Mouse (Mus musculus) spleen, postnatal 10 days (tissue): ENCODE results near the gene Otop2.

Experiments
- DNase-seq, 2 experiments: peaks; one replicate each; pipeline ENCODE4 v3.0.0; 2021 to 2022; ENCODE audit warnings: low spot score in 2 of 2

Gene Otop2

DNA sequence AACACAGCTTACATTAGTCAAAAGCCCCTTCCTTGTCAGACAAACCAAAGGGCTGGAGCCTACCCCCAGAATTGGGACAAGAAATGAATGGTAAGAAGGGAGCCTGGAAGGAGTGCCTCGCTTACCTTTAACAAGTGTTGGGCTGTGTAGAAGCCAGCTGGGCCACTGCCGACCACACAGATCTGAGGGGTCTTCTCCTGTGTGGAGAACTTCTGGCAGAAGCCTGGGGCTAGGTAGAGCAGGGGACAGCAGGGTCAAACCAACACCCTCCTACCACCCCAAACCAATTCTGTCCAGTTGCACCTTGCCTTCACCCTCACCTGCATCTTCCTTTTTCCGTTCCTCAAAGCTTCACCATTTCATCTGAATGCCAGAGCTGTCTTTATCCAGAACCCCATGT lies 31.0 kb upstream of the Otop2 start:
- DNase-seq: no peak

DNA sequence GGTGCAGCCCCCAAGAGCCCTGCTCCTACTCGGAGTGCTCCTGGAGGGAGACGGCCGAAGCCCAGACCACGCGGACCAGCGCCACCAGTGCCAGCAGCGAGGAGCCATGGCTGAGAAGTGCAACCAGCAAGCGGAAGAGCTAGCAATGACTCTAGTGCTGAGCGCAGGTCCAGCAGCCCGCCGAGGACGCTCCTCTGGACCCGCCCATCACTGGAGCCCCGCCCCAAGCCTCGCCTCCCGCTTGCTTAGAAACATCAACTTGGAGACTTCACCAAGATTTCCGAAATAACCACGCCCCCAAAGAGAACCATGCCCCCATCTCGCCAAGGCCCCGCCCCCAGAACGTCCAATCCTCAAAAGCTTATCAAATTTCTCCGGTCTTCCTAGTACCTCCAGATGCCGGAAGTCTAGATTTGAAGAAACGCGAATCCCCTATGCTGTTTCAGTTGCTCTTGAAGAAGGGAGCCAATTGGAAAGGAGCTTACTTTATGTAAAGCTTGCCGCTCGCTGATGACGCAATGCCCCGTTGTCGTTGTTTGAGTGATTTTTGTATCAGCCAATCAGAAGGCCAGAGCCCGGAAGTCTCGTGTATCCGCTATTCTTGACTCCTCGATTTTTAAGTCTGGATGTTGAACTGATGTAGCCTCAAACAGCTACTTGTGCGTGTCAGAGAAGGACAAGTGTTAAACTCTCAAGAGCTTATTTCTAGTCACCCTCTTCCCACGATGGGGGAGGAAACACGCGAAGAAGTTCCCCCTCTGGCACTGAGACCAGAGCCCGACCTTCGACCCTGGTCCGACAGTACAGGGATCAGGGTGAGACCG lies 30.0 kb upstream of the Otop2 start, which contains the start of gene Fdxr:
Gene Fdxr, minus strand, starts transcription at position 271 of the 824 bp plus-strand sequence.
- peak; percentile 92 to 99 for DNase-seq

DNA sequence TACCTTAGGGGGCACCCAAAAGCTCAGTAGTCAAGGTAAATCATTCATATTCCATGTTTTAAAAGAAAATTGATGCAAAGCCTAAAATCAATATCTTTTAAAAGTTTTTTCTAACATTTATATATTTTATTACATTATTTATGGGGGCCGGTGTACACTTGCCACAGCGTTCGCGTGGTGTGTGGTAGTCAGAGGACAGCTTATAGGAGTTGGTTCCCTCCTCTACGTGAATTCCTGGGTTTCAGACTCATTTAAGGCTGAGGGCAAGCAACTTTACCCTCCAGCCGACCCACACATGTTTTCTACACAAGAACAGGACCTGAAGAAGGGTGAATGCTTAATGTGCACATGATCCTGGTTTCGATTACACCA lies 29.4 kb upstream of the Otop2 start:
- no peak for DNase-seq

DNA sequence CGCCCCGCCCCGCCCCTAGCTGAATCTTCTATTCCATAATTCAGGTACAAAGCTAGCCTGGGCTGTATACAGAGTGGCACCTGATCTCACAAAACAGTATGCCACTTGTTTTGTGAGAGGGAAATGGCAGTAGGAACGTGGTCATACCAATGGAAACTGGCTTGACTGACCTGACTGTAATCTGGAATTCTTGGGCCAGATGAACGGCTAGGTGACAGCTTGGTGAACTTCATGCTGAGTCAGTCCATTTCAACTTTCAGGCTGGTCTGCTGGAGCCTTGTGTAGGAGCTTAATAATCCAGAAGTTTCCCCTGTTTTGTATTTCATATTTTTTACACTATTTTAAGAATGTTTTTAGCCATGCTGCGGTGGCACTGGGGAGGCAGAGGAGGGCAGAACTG lies 28.8 kb upstream of the Otop2 start:
- no peak for DNase-seq

DNA sequence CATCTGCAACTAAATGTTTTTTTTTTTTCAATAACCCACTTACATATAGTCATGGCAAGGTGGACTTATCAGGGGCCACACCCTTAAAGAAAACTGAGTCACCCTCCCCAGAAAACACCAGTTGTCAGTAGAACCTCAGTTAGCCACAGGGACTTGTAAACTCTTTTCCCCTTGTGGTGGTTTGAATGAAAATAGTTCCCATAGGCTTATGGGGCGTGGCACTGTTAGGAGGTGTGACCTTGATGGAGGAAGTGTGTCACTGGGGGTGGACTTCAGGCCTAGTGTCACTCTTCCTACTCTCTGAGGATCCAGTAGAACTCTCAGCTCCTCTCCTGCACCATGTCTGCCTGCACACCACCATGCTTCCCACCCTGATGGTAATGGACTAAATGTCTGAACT lies 27.2 kb upstream of the Otop2 start:
- no peak for DNase-seq

DNA sequence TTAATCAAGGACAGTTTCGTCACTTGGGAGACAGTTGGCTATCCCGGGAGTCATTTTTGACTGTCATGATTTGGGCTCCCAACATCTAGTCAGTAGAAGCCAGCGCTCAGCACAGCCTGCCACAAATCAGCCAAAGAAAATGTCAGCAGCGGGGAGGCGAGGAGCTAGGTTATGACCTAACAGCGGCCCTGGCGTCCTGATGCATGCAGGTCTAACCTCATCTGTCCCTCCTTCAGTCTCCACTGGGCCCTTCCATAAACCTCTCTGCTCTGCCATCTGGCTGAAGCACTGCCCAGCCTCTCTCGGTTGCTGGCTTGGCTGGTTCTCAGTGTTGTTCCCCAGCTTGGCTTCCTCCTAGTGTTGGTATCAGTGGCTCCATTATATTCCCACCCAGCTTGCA lies 24.7 kb upstream of the Otop2 start:
- no peak for DNase-seq

DNA sequence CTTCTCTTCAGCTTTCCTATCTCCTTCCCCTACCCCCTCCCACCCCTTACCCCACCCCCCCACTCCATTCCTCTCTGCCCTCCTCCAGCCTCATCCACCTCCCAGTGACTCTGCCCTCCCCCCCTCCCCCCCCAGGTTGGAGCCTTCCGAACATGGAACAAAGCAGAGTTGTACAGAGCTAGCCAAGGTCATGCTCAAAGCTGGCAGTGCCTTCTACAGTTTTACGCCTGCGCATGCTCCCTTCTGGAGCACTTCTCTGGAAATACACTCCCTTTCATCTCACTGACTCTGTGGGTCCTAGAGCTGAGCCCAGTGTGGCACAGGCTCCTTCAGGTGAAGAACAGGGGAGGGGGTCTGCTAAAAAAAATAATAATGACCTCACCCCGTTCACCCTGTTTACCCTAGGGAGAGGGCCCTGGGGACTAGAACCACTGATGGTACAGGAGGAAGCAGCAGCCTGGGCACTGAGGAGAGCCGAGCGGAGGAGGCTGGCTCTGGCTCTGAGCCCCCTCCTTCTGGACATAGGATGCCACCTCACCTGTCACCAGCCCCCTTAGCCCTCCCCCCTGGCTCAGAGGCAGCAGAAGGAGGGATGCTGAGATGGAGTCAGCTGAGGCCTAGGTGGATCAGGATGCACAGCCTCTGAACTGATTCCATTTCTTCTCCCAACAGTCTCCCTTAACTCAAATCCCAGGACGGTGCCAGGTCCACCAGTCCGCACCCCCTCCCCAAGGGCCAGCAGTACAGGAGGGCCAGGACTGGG lies 24.1 kb upstream of the Otop2 start:
- DNase-seq: no peak

DNA sequence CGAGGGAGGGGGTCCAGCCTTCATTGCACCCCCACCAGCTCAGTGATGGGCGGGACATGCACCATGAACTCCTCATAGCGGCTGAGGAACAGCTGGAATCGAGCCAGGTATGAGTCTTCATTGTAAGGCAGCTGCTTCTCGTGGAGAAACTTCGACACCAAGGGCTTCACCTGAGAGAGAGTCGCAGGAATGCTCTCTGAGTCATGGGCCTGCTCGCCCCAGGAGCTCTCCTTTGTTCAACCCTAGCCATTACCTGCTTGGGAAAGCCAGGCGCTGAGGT lies 23.5 kb upstream of the Otop2 start:
- DNase-seq: no peak

DNA sequence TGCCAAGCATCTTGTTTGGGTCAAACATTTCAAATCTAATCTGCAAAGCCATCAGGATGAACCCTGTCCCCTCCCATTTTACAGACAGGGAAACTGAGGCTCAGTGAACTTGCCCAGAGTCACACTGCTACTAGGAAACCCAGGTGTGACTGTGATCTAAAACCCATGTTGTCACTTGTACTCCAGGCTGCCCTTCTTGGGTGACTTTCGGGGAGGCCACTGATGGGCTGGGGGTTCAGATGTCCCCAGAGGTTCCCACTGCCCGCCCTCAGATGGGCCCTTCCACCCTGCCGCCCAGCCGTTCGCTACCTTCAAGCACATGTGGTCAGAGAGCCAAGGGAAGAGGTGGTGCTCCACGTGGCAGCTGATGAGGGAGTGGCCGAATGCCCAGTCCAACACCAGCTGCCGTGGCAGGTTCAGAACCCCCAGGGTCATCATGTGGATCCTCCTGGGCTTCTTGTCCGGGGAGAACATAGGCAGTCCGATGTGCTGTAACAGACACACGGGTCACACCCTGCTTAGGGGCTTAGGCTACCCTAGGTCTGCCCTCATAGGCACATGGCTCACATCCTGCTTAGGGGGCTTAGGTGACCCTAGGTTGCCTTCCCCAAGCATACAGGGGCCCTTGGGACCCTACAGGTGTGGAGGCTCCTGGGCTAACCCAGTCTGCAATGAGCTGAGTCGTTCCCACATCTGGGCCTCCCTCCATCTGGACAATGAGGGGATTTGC lies 22.9 kb upstream of the Otop2 start:
- DNase-seq: no peak

DNA sequence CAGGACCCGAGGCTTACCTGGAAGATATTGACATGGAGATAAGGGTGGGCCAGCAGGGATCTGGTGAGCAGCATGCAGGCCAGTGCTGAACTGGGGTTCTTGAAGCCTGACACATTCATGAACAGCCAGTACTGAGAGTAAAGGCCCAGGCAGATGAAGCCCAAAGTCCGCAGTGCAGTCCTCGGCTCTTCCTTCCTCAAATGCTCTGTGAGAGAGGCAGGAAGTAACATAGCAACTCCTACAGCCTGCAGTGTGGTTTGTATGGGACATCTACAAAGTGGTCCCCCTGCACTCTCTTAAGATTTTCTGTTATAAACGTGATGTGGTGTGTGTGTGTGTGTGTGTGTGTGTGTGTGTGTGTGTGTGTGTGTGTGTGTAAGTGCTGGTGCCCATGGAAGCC lies 21.7 kb upstream of the Otop2 start:
- DNase-seq: no peak

DNA sequence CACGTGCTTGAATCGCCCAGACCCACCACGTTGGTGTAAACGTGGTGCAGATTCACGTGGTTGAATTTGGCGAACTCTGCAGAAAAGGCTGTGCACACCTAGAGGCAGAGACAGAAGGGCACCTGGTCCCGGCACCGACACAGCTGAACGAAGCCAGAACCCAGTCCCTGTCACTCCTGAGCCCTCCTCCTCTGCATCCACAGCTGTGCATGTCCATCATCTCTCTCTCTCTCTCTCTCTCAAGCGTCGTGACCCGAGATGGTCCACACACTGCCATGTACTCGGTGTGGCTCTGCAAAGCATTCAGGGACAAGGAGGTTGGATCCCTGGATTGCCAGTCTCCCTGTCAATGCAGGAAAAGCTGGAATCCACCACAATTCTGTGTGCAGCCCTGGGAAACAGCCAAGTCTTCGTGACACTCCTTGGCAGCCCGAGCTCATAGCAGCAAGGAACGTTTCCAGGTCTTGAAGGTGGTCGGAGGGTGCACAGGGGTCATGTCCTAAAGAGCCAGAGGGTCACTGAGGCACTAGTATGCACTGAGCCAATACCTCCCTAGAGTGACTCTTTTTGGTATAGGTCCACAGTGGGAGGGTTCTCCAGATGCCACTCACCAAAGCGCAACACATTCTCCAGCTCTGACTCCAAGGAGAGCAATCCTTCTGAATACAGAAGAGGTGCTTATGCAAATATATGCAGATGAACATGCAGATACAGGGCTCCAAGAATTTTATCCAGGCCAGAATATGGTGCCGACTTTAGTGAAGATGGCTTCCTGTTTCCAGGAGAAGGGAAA lies 20.6 kb upstream of the Otop2 start:
- no peak for DNase-seq

DNA sequence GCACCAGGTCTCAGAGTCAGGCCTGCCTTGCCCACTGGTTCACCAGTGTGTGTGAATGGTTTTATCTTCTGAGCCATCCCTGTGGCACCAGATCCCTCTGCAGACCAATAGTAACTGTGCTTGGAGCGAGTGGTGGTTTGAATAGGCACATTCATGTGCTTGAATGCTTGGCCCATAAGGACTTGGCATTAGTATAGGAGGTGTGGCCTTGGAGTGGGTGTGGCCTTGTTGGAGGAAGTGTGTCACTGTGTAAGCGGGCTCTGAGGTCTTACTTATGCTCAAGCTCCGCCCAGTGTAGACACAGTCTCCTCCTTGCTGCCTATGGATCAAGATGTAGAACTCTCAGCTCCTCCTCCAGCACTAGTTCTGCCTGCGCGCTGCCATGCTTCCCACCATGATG lies 19.6 kb upstream of the Otop2 start:
- no peak for DNase-seq

DNA sequence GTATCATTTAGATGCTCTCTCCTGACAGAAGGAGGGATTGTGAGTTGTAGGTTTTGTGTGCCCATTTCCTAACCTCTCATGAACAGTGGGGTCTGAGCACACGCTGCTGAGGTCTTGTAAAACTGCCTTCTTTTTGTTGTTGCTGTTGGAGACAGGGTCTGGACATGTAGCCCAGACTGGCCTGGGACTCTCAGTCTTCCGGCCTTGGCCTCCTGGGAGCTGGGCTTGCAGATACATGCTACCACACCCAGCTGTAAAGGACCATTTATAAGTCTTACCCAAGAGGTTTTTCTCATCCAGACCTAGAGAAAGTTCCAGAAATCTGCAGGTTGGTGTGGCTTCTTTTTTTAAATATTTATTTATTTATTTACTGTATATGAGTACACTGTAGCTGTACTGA lies 18.7 kb upstream of the Otop2 start:
- no peak for DNase-seq

DNA sequence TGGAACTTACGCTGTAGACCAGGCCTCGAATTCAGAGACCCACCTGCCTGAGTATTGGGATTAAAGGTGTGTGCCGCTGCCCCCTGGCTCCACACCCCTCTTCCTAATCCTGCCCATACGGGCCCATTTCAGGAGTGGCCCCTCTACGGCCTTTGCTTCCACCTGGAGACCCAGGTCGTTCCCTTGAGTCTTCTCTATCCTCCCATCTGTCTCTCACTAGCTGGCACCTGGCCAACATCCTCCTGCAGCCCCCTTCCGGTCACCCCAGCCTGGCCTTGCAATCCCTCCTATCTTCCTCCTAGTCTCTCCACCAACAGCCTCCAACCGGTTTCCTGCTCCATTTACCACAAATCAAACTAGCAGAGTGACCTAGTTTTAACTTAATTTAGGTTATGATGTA lies 17.1 kb upstream of the Otop2 start:
- no peak for DNase-seq

DNA sequence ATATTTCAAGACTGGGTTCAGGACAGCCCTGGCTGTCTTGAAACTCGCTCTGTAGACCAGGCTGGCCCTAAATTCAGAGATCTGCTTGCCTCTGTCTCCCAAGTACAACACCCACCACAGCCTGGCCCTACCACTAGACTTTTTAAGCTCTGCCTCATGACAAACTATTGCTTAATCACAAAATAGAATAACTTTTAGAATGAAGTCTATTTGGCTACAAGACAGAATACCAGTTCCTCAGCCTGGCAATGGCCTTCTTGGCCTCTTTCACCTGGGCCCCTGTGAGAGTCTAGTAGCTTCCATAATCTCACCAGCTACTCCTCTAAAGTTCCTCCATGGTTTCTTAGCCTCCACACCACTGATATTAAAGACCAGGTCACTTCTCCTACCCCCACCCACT lies 16.6 kb upstream of the Otop2 start:
- no peak for DNase-seq

DNA sequence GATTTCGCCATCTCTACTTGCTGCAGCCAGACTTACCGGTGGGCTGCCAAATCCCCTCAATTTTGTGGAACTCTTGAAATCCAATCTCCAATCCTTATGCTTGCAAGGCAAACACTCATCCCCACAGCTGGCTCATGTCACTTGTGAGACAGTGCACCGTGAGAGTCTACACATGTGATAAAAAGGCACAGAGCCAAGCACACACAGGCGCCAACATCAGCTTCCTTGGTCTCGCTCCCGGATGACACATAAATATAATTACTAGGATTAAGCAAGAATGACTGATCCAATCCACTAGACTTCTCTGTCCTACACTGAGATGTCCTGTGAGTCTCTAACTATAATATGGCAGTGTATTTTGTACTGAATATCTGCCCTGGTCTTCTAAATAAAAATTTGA lies 16.0 kb upstream of the Otop2 start:
- DNase-seq: no peak

DNA sequence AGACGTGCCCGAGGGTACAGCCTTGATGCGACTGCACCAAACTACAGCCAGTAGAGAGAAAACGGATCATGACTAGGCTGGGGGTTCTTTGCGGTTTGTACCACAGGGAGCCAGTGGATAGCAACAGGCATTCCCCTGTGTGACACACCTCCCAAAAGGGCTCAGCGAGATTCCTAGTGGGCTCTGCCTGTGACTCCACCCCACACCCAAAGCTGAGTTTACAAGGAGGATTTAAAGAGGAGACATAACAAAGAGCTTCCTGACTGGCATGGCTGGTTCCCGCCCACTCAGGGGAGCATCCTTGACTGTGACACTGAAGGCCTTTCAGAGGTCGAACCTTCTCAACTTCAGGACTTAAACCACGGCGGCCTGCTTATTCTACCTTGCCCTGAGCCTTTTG lies 15.5 kb upstream of the Otop2 start:
- DNase-seq: no peak

DNA sequence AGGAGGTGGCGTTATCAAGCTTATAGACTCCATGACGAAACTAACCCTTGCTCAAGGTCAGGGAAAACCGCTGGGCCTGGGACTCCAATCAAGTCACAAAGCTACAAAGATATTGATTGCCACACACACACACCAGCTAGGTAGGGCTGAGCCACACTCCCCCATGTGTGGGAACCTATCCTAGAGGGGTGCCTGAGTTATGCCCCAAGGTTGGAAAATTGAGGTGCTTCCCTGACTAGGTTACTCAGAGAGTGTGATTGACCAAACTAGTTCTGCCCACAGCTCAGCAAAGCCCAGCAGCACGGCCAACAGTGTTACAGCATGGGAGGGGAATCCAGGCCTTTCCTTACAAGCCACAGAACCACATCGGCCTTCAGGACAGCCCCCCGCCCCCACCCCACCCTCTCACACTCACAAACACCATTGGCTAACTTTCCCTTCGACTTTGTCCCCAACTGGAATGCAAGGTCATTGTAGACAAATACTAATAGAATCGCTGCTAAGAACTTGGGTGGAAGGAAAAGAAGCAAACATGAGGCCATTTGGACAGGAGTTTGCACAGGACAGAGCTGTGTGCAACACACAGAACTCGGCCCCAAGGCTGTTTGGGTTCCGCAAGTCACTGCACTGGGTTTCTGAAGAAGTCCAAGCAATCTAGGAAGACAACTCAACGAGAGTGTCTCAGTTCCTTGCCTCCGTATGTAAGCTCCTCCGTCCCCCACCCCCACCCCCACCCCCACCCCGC lies 14.2 kb upstream of the Otop2 start:
- DNase-seq: no peak

DNA sequence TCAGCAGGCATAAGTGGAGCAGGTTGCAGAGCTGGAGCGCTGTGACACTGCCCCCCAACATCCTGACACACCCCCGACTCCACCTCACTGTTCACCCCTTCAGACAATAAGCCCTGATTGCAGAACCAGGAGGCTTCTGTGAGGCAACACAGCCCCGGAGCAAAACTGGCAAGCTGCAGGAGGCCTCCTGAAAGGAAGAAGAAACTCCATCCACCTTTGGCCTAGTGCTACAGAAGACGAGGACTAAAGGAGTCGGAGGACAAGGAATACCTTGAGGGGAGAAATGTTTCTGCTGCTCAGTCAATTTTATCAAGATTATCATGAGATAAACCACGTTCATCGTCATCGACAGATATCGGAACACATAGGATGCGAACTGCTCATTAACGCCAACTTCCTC lies 11.0 kb upstream of the Otop2 start:
- DNase-seq: no peak

DNA sequence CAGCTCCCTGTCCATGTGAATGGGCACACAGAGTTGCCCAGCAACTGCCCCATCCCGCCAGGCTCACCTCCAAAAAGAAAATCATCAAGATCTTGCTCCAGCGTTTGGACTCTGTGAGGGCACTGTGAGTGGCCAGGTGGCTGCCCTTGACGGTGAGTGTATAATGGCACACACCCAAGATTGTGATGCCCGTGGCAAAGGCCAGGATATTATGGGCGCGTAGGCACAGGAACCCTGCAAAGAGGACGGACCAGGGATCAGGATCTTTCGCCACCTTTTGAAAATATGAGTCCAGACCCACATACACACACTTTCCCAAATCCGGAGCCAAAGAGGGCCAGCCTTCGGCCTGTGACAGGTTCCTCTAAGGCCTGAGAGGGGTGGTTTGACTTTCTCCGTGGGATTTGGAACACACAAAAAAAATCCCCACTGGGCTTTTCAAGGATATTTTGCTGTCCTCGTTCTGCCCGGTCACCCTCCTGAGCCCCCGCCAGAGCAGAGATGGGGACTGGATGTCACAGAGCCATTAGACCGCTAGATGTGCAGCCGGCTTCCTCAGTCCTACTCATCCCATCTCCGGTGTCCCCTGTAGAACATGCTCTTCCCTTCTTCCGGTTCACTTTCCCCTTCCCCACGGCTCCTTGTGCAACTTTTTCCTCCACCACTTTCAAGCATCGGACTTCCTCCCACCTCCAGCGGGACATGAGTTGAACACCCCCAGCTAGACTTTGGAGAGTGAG lies 10.3 kb upstream of the Otop2 start:
- no peak for DNase-seq
